Mouse (Mus musculus) embryonic facial prominence, embryonic 10.5 days (tissue): Measurements from ENCODE around the gene Anks6. TPM values are rescaled to one million over a fixed set of nuclear protein-coding genes. Genes with fewer than 3 reads are reported as not detected.

Experiments used
- DNase-seq: peaks from one replicate; pipeline ENCODE4 v3.0.0-alpha.2; 2017; ENCODE audit warnings: low spot score
- H3K27ac ChIP-seq: fragments of 300-500 bp; sonication (generic); replicated peaks from 2 replicates; pipeline ENCODE4 v1.5.1; 2016; ENCODE audit warnings: mild to moderate bottlenecking
- H3K27me3 ChIP-seq: fragments of 300-500 bp; sonication (generic); replicated peaks from 2 replicates; pipeline ENCODE4 v1.6.1; 2016; ENCODE audit warnings: low read depth, mild to moderate bottlenecking; ENCODE audit not compliant: poor library complexity, severe bottlenecking
- H3K36me3 ChIP-seq: fragments of 300-500 bp; sonication (generic); replicated peaks from 2 replicates; pipeline ENCODE4 v1.6.1; 2016; ENCODE audit warnings: mild to moderate bottlenecking, moderate library complexity
- H3K4me1 ChIP-seq: fragments of 300-500 bp; sonication (generic); 2 replicates; pipeline ENCODE4 v1.6.1; 2016
- H3K4me3 ChIP-seq: fragments of 300-500 bp; sonication (generic); 2 replicates; pipeline ENCODE4 v1.5.1; 2016; ENCODE audit warnings: mild to moderate bottlenecking, moderate library complexity
- H3K9me3 ChIP-seq: fragments of 300-500 bp; sonication (generic); 2 replicates; pipeline ENCODE4 v1.6.1; 2016; ENCODE audit warnings: mild to moderate bottlenecking
- WGBS: fragments of 180-500 bp; shearing (Covaris S2); methylation state at CpG from one replicate; pipeline ENCODE4 v1.1.7; 2016; 5-methylcytosine and 5-hydroxymethylcytosine counted together
- polyA plus RNA-seq: library from polyadenylated mRNA; unstranded; fragments of >200 nt; fragmentation: Nextera tagmentation; extraction: Ambion mirVana; gene quantifications from 2 replicates; pipeline ENCODE4 v1.2.1, GENCODE M21; 2016

Gene Anks6
- polyA plus RNA-seq, 1 experiment from 2014 or later = 4.3 TPM

- Histone ChIP-seq H3K4me1 (no peaks in the 10 kb centered on the region), H3K27ac (no peak overlapping the region), H3K9me3 (no peaks in the 10 kb centered on the region), H3K27me3 (peaks cover 33% of the 10 kb centered on the region), H3K4me3 (no peak overlapping the region), H3K36me3 (no peaks in the 10 kb centered on the region)
- DNase-seq = no peak
- WGBS = 90% methylated on average over 2 of the region's 2 CpGs
Observed at GRCm38 (mm10) chr4:46997969-46998368, 59.3 kb downstream of the Anks6 start.

DNA sequence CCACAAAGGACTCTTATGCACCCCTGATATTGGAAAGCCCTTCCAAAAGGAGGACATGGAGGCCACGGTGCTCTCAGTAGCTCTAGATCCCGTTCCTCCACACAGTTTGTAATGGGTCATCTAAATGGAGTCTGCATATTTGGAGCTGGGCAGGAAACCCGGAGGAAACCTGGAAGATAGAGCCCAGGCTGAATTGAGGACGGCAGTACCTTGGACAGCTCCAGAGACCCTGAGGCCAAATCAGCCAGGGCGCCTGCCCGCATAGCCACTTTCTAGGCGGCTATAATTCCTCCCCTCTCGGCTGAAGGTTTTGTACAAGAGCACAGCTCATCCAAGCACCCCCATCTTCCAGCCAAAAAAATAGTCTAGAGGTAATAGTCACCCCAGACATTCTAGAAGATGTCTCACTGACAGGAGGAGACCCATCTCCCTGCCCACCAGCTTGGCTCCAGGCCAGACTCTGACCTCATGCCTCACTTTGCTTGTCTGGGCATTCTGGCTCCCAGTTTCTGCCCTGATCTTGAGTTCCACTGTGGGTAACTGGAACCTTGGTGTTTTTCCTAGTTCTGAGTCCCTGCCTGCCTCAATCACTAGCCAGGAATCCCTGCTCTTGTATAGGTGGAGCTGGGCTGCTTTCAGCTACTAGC, 64.3 kb downstream of the Anks6 start:
- Histone ChIP-seq H3K4me1 (peaks cover 27% of the 10 kb centered on the region), H3K27ac (no peak overlapping the region), H3K9me3 (no peaks in the 10 kb centered on the region), H3K4me3 (no peak overlapping the region), H3K36me3 (no peaks in the 10 kb centered on the region), H3K27me3 (peaks cover 80% of the 10 kb centered on the region)
- 4% methylated on average over 8 of the region's 8 CpGs for WGBS
- peak; percentile 79 for DNase-seq

GRCm38 (mm10) chr4:46991959-46992316, 65.3 kb downstream of the Anks6 start:
- no peaks in the 10 kb centered on the region for H3K36me3 ChIP-seq
- peaks cover 78% of the 10 kb centered on the region for H3K27me3 ChIP-seq
- under 1% methylated on average over 31 of the region's 31 CpGs for WGBS
- peak overlapping the region; percentile 68 for H3K4me3 ChIP-seq
- H3K9me3 ChIP-seq = no peaks in the 10 kb centered on the region
- H3K4me1 ChIP-seq = peaks cover 27% of the 10 kb centered on the region
- H3K27ac ChIP-seq = no peak overlapping the region
- DNase-seq = no peak

GRCm38 (mm10) chr4:46991016-46991958, 65.9 kb downstream of the Anks6 start, which contains the start of gene Gabbr2:
Gene Gabbr2 (minus strand): TSS chr4:46991873.
- no peak within 1 kb of the TSS for H3K27ac ChIP-seq
- WGBS = 3% methylated on average over 132 of the region's 134 CpGs
- DNase-seq = peak; percentile 48
- no peaks in the 10 kb centered on the region for H3K36me3 ChIP-seq
- peak within 1 kb of the TSS; percentile 68 for H3K4me3 ChIP-seq
- H3K9me3 ChIP-seq = no peaks in the 10 kb centered on the region
- H3K4me1 ChIP-seq = peaks cover 27% of the 10 kb centered on the region
- peaks cover 77% of the 10 kb centered on the region for H3K27me3 ChIP-seq

GRCm38 (mm10) chr4:46990281-46991015, 66.8 kb downstream of the Anks6 start:
- H3K4me1 ChIP-seq = peaks cover 27% of the 10 kb centered on the region
- H3K27ac ChIP-seq = no peak overlapping the region
- H3K4me3 ChIP-seq = peak overlapping the region; percentile 68
- no peaks in the 10 kb centered on the region for H3K36me3 ChIP-seq
- peak; percentile 59 for DNase-seq
- peaks cover 74% of the 10 kb centered on the region for H3K27me3 ChIP-seq
- 3% methylated on average over 29 of the region's 29 CpGs for WGBS
- no peaks in the 10 kb centered on the region for H3K9me3 ChIP-seq

DNA sequence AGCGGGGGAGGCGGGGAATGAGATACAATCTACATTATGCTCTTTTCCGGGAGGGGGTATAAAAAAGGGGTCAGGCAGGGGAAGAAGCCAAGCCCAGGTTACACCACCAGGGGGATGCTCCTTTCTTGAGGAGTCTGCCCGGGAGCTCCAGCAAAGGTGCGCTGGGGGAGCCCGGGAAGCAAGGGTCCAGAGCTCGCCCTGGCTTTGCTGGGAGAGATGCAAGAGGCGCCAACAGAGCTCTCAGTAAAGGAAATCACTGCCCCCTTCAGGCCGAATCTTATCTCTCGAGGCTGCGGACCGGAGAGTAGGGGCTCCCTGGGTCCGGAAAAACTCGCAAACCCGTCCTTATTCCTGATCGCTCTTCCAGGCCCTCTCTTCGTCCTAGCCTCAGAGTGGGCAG, 67.4 kb downstream of the Anks6 start:
- H3K36me3 ChIP-seq = no peaks in the 10 kb centered on the region
- no peaks in the 10 kb centered on the region for H3K9me3 ChIP-seq
- peaks cover 27% of the 10 kb centered on the region for H3K4me1 ChIP-seq
- peak; percentile 65 for DNase-seq
- WGBS = 3% methylated on average over 17 of the region's 17 CpGs
- peaks cover 73% of the 10 kb centered on the region for H3K27me3 ChIP-seq
- peak overlapping the region; percentile 68 for H3K4me3 ChIP-seq
- no peak overlapping the region for H3K27ac ChIP-seq

GRCm38 (mm10) chr4:46988824-46989223, 68.4 kb downstream of the Anks6 start:
- no peaks in the 10 kb centered on the region for H3K36me3 ChIP-seq
- no peak overlapping the region for H3K4me3 ChIP-seq
- H3K4me1 ChIP-seq = peaks cover 27% of the 10 kb centered on the region
- 89% methylated on average over 4 of the region's 4 CpGs for WGBS
- H3K27ac ChIP-seq = no peak overlapping the region
- peaks cover 63% of the 10 kb centered on the region for H3K27me3 ChIP-seq
- no peak for DNase-seq
- H3K9me3 ChIP-seq = no peaks in the 10 kb centered on the region

- Histone ChIP-seq H3K4me3 (no peak overlapping the region), H3K9me3 (no peaks in the 10 kb centered on the region), H3K27ac (no peak overlapping the region), H3K4me1 (peaks cover 27% of the 10 kb centered on the region), H3K36me3 (no peaks in the 10 kb centered on the region), H3K27me3 (peaks cover 57% of the 10 kb centered on the region)
- WGBS = 66% methylated on average over 3 of the region's 3 CpGs
- DNase-seq = no peak
Observed at GRCm38 (mm10) chr4:46988257-46988656, 69.0 kb downstream of the Anks6 start.

DNA sequence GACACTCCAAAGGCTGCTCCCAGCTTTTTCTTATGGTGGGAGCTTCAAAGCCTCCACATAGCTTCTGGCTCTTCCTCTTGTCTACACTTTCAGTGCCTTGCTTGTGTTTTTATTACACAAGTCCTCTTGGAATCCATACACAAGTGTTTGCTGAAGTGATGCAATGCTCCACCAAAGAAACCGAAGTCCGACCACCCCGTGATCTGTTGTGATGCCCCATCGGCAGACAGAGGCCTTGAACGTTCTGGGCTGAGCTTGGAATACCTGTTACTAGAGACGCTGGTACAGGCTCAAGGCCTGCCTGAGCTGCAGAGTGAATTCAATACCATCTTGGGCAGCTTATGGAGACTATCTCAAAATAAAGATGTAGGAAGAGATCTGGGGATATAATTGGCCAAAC, 69.4 kb downstream of the Anks6 start:
- H3K4me1 ChIP-seq = peaks cover 27% of the 10 kb centered on the region
- WGBS = 88% methylated on average over 6 of the region's 6 CpGs
- no peak for DNase-seq
- H3K27me3 ChIP-seq = peaks cover 53% of the 10 kb centered on the region
- H3K36me3 ChIP-seq = no peaks in the 10 kb centered on the region
- no peak overlapping the region for H3K4me3 ChIP-seq
- H3K27ac ChIP-seq = no peak overlapping the region
- H3K9me3 ChIP-seq = no peaks in the 10 kb centered on the region

DNA sequence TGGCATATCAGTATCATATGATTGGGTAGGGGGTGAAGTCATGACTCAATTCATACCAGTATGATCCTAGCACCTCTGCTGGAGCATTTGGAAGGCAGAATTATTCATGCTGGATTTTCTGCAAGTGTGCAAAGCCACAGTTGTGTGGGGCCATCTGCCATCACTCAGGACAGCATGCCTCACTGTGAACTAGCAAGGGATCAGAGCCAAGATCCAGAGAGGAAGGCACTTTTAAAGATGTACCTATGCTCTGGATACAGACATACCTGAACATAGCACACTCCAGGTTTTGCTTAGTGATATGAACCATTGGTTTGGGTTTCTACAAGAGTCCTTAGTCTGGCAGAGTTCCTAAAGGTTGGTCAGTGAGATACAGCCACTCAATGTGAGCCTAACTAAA, 71.2 kb downstream of the Anks6 start:
- no peak for DNase-seq
- H3K27ac ChIP-seq = no peak overlapping the region
- peaks cover 35% of the 10 kb centered on the region for H3K27me3 ChIP-seq
- no peaks in the 10 kb centered on the region for H3K9me3 ChIP-seq
- H3K4me1 ChIP-seq = peaks cover 15% of the 10 kb centered on the region
- no peaks in the 10 kb centered on the region for H3K36me3 ChIP-seq
- no peak overlapping the region for H3K4me3 ChIP-seq

DNA sequence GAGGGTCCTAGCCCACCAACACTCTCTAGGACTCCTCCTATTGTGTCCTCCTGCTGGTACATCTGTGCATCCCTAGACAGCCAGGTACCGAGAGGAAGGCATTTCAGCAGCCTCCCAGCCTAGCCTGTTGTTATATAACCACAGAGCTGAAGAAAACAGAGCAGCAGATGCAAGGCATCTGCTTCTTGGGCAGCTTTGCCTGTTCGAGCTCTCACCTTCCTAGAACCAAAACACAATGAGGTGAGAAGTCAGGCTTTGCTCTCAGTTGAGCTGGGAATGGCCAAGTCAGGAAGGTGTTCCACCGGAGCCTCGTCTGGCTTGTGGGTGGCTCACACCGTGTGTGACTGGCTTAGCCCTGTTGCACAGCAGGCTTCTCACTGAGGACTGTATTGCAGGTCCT, 74.3 kb downstream of the Anks6 start:
- no peak overlapping the region for H3K27ac ChIP-seq
- WGBS = 79% methylated on average over 5 of the region's 5 CpGs
- H3K36me3 ChIP-seq = no peaks in the 10 kb centered on the region
- no peak overlapping the region for H3K4me3 ChIP-seq
- peaks cover 4% of the 10 kb centered on the region for H3K27me3 ChIP-seq
- no peak for DNase-seq
- no peaks in the 10 kb centered on the region for H3K9me3 ChIP-seq
- no peaks in the 10 kb centered on the region for H3K4me1 ChIP-seq

- Histone ChIP-seq H3K27ac (no peak overlapping the region), H3K4me3 (no peak overlapping the region), H3K9me3 (no peaks in the 10 kb centered on the region), H3K36me3 (no peaks in the 10 kb centered on the region), H3K27me3 (no peaks in the 10 kb centered on the region), H3K4me1 (no peaks in the 10 kb centered on the region)
- 84% methylated on average over 4 of the region's 4 CpGs for WGBS
- DNase-seq = no peak
Observed at GRCm38 (mm10) chr4:46982094-46982493, 75.1 kb downstream of the Anks6 start.
